Mouse (Mus musculus): ENCODE measurements around the gene Dock6. TPM values are rescaled to one million over a fixed set of nuclear protein-coding genes. Genes with fewer than 3 reads are reported as not detected.

Dock6 gene
- total and polyA plus RNA-seq, 3 experiments, result 5.0 to 21.3 TPM; not detected in 1

DNA sequence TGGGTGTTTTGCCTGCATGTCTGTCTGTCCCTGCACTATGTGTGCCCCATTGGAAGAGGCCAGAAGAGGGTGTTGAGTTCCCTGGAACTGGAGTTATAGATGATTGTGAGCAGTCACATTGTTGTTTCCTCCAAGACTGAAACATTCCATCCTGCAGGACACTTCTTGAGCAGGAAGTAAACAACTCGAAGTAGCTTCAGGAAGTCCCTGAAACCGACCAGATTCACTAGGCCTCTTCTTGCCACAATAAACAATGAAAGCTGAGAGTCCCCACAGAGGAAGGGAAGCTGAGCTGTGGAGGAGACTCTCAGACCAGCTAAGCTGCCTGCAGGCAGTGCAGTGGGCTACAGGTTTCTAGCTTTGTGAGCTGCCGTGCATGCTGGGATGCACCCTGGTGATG, 74.7 kb downstream of the Dock6 start:
- no peaks in the 10 kb centered on the region for H3K9me3 ChIP-seq (replicated peaks; ENCODE audit: insufficient read depth, low read length)
- H3K4me3 ChIP-seq (ENCODE audit: control insufficient read depth in 1 of 2, insufficient read depth in 1 of 2, low read depth in 2 of 2, low read length in 2 of 2), result no peak overlapping the region
- no peak overlapping the region for H3K9ac ChIP-seq (ENCODE audit: control insufficient read depth, low read depth, low read length, poor library complexity, severe bottlenecking)
- H3K27ac ChIP-seq (ENCODE audit: control insufficient read depth, low read depth, low read length), result no peak overlapping the region
- H3K4me1 ChIP-seq (ENCODE audit: control insufficient read depth in 1 of 2, insufficient read depth in 2 of 2, low read length in 2 of 2), result peaks cover 11 to 21% of the 10 kb centered on the region in 2 experiments
- no peak for TF ChIP-seq EP300 (IDR thresholded peaks at IDR 0.05; ENCODE audit: low read depth in 1 of 2, low read length in 2 of 2)
- TF ChIP-seq SMC3 (IDR thresholded peaks at IDR 0.05; ENCODE audit: low read depth, low read length), result no peak
- TF ChIP-seq ELF1 (IDR thresholded peaks at IDR 0.05; ENCODE audit: low read depth, low read length), result no peak
- no peak for TF ChIP-seq MEF2A (IDR thresholded peaks at IDR 0.05; ENCODE audit: extremely low read depth, insufficient replicate concordance, low read depth, low read length, poor library complexity, severe bottlenecking)
- no peak for TF ChIP-seq TAL1 (IDR thresholded peaks at IDR 0.05; ENCODE audit: low read length)
- TF ChIP-seq GABPA (IDR thresholded peaks at IDR 0.05; ENCODE audit: low read depth, low read length), result no peak
- TF ChIP-seq MAFK (IDR thresholded peaks at IDR 0.05; ENCODE audit: borderline replicate concordance, low read depth, low read length), result no peak
- TF ChIP-seq E2F4 (IDR thresholded peaks at IDR 0.05; ENCODE audit: borderline replicate concordance, low read depth, low read length), result no peak
- TF ChIP-seq ZKSCAN1 (IDR thresholded peaks at IDR 0.05; ENCODE audit: low read depth, low read length), result no peak
- no peak for TF ChIP-seq TCF12 (IDR thresholded peaks at IDR 0.05; ENCODE audit: low read depth, low read length)
- TF ChIP-seq TBP (IDR thresholded peaks at IDR 0.05; ENCODE audit: low read depth, low read length), result no peak
- TF ChIP-seq ZC3H11A (IDR thresholded peaks at IDR 0.05; ENCODE audit: low read depth, low read length), result no peak
- no peak for TF ChIP-seq JUND (IDR thresholded peaks at IDR 0.05; ENCODE audit: low read depth, low read length)
- TF ChIP-seq HCFC1 (IDR thresholded peaks at IDR 0.05; ENCODE audit: low read depth, low read length), result no peak
- TF ChIP-seq ZMIZ1 (IDR thresholded peaks at IDR 0.05; ENCODE audit: low read depth, low read length), result no peak
- TF ChIP-seq MAZ (IDR thresholded peaks at IDR 0.05; ENCODE audit: low read depth, low read length), result no peak
- DNase-seq (ENCODE audit: low read depth, low spot score), result no peak
- H3K27me3 ChIP-seq (ENCODE audit: control insufficient read depth in 1 of 2, insufficient read depth in 2 of 2, low read length in 2 of 2), result no peaks in the 10 kb centered on the region
- peaks cover 0 to 15% of the 10 kb centered on the region in 2 experiments; a peak in 2 of 4 replicates for H3K36me3 ChIP-seq (ENCODE audit: control insufficient read depth in 1 of 2, insufficient read depth in 2 of 2, low read length in 2 of 2)
- no peaks in the 10 kb centered on the region for H3K79me2 ChIP-seq (ENCODE audit: control insufficient read depth, insufficient read depth, low read length, poor library complexity)

DNA sequence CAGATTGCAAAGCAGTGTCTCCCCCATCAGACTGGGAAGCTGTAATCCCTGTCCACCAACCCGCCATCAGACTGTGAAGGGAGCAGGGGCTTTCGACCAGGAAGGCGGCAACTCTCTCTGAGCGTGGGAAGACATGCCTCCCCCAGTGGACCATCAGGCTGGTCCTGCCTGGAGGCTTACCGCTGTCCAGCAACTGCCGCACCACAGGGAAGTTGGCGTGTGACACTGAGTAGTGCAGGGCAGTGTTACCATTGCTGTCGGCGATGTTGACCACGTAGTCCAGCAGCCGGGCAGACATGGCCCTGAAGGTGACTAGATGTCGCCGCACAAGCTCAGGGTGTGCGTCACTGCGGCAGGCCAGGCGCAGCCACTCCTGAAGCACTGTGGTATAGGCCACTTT, 78.1 kb downstream of the Dock6 start:
- Histone ChIP-seq H3K9ac (ENCODE audit: control insufficient read depth, low read depth, low read length, poor library complexity, severe bottlenecking) (no peak overlapping the region), H3K9me3 (replicated peaks; ENCODE audit: insufficient read depth, low read length) (no peaks in the 10 kb centered on the region), H3K36me3 (ENCODE audit: control insufficient read depth in 1 of 2, insufficient read depth in 2 of 2, low read length in 2 of 2) (peaks cover 0 to 8% of the 10 kb centered on the region in 2 experiments; a peak in 2 of 4 replicates), H3K27ac (ENCODE audit: control insufficient read depth, low read depth, low read length) (no peak overlapping the region), H3K27me3 (ENCODE audit: control insufficient read depth in 1 of 2, insufficient read depth in 2 of 2, low read length in 2 of 2) (no peaks in the 10 kb centered on the region), H3K79me2 (ENCODE audit: control insufficient read depth, insufficient read depth, low read length, poor library complexity) (no peaks in the 10 kb centered on the region), H3K4me3 (ENCODE audit: control insufficient read depth in 1 of 2, insufficient read depth in 1 of 2, low read depth in 2 of 2, low read length in 2 of 2) (no peak overlapping the region), H3K4me1 (ENCODE audit: control insufficient read depth in 1 of 2, insufficient read depth in 2 of 2, low read length in 2 of 2) (peaks cover 7 to 10% of the 10 kb centered on the region in 2 experiments)
- DNase-seq (ENCODE audit: low read depth, low spot score), result no peak
- TF ChIP-seq POLR2AphosphoS5 (IDR thresholded peaks at IDR 0.05; ENCODE audit: borderline replicate concordance, low read depth, low read length), result peak; percentile 40; the same call in 1 of the 2 replicates
- no peak for TF ChIP-seq MXI1 (IDR thresholded peaks at IDR 0.05; ENCODE audit: low read depth, low read length)
